Mouse (Mus musculus): Measurements from ENCODE around the gene P4ha1.

P4ha1 gene

GRCm38 (mm10) chr10:59323488-59324161 is 529 bp downstream of the P4ha1 start:
- DNase-seq (ENCODE audit: low spot score): peak; percentile 74

- DNase-seq (ENCODE audit: low spot score): peak; percentile 57
Measured at GRCm38 (mm10) chr10:59324311-59325165, 1.4 kb downstream of the P4ha1 start.

GRCm38 (mm10) chr10:59326612-59327315 is 3.7 kb downstream of the P4ha1 start:
- no peak for DNase-seq (ENCODE audit: low spot score)

- DNase-seq (ENCODE audit: low spot score): no peak
Measured at GRCm38 (mm10) chr10:59327316-59327710, 4.2 kb downstream of the P4ha1 start.

- DNase-seq (ENCODE audit: low spot score): no peak
Measured at GRCm38 (mm10) chr10:59331546-59332256, 8.6 kb downstream of the P4ha1 start.

- DNase-seq (ENCODE audit: low spot score): no peak
Measured at GRCm38 (mm10) chr10:59333400-59333799, 10.3 kb downstream of the P4ha1 start.

GRCm38 (mm10) chr10:59334899-59335798 is 12.1 kb downstream of the P4ha1 start:
- no peak for DNase-seq (ENCODE audit: low spot score)

- DNase-seq (ENCODE audit: low spot score): no peak
Measured at GRCm38 (mm10) chr10:59336124-59336523, 13.0 kb downstream of the P4ha1 start.

- DNase-seq (ENCODE audit: low spot score): no peak
Measured at GRCm38 (mm10) chr10:59346560-59346959, 23.5 kb downstream of the P4ha1 start.

- peak; percentile 12 for DNase-seq (ENCODE audit: low spot score)
Measured at GRCm38 (mm10) chr10:59348200-59348599, 25.1 kb downstream of the P4ha1 start.

GRCm38 (mm10) chr10:59349536-59349935 is 26.4 kb downstream of the P4ha1 start:
- no peak for DNase-seq (ENCODE audit: low spot score)

GRCm38 (mm10) chr10:59353065-59353464 is 30.0 kb downstream of the P4ha1 start:
- no peak for DNase-seq (ENCODE audit: low spot score)

- no peak for DNase-seq (ENCODE audit: low spot score)
Measured at GRCm38 (mm10) chr10:59354120-59354519, 31.0 kb downstream of the P4ha1 start.

- DNase-seq (ENCODE audit: low spot score): no peak
Measured at GRCm38 (mm10) chr10:59355020-59355419, 31.9 kb downstream of the P4ha1 start.

GRCm38 (mm10) chr10:59358744-59359143 is 35.6 kb downstream of the P4ha1 start:
- no peak for DNase-seq (ENCODE audit: low spot score)

- DNase-seq (ENCODE audit: low spot score): no peak
Measured at GRCm38 (mm10) chr10:59363208-59363607, 40.1 kb downstream of the P4ha1 start.

- DNase-seq (ENCODE audit: low spot score): no peak
Measured at GRCm38 (mm10) chr10:59364551-59364950, 41.5 kb downstream of the P4ha1 start.

- DNase-seq (ENCODE audit: low spot score): no peak
Measured at GRCm38 (mm10) chr10:59365804-59366589, 42.9 kb downstream of the P4ha1 start.

GRCm38 (mm10) chr10:59366746-59367145 is 43.6 kb downstream of the P4ha1 start:
- no peak for DNase-seq (ENCODE audit: low spot score)

- no peak for DNase-seq (ENCODE audit: low spot score)
Measured at GRCm38 (mm10) chr10:59367206-59367605, 44.1 kb downstream of the P4ha1 start.

Measured in embryo, embryonic 10 days (tissue).